Mouse (Mus musculus) layer of hippocampus, postnatal 36 days (tissue): ENCODE data around the gene Adprh. TPM values are rescaled to one million over a fixed set of nuclear protein-coding genes. Genes with fewer than 3 reads are reported as not detected.
"Not testable (repeated sequence)": the region's sequence is repeated elsewhere in the genome, so short reads cannot be mapped to it uniquely, and the experiment has no call there.

Experiments
- DNase-seq, 2 experiments: peaks; one replicate each; pipeline ENCODE4 v3.0.0; 2022
- total RNA-seq, 2 experiments: library from RNA; stranded (reverse); gene quantifications; 2 replicates each; pipeline ENCODE4 v1.2.3; 2021

Adprh gene
- total RNA-seq, 2 experiments from 2014 or later, result 53.0 to 57.7 TPM

DNA sequence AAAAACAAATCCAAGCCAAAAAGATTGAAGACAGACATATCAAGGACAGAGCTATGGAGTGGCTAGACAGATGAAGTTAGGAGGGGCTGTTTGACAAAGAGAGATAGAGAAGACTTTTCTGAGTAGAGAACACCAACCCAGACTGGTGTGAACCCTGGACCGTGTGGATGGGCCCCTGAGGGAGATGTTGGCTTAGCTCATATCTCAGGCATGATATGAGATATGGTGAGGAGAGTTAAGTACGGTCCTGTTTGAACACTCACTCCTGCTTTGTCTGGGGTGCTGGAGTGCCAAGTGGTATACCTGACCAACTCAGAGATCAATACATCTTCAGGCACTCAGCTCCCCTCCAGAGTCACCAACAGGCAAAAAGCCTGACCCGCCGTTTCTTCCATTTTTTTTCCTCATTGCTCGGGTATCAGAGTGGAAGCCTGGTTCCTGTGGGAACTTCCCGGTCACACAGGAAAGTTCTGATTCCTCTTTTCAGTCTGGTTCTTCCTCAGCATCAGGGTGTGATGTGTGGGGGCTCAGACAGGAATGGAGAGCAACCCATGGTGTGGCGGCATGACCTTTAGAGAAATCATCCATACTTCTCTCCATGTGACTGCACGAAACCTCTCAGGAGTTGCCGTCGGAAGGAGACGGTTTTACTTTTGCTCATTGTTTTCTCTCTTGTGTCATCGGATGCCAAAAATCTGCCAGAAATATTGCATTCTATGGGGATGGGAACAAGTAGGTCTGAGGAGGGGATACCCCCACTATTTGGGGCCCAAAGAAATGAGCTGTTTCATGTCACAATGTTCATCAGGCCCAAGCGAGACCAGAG, 14.8 kb upstream of the Adprh start:
- no peak for DNase-seq

DNA sequence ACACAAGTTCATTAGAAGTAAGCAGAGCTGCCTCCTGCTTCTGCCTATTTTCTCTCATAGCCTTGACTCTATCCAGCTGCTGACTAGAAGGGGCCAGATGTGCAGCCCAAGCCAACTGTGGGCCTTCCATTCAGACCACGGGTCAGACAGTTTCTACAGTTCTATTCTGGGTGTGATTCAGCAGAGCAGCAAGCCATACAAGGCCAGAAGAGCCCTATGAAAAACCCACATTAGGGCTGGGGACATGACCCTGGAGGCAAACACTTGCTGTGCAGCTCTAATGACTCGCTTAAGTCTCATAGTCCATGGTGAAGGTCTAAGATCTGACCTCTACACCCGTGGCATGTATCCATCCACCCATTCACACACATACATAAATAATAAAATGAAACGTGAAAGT, 13.6 kb upstream of the Adprh start:
- no peak for DNase-seq

DNA sequence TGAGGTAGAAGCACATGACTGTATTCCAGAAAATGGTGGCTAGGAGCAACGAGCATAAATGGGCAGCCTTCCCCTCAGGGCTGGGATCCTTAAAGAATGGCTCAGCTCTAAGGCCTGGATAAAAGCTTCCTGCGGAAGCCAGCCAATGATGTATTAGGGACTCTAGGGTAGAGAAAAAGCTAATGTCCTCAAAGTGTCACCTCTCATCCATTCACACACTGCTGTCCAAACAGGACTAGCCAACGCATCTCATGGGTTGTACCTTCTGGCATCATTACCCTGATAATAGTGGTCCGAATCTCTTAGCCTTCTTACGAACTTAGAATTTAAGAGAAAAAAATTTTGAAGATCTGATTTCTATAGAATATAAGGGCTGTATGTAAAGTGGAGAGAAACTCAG, 10.8 kb upstream of the Adprh start:
- no peak for DNase-seq

DNA sequence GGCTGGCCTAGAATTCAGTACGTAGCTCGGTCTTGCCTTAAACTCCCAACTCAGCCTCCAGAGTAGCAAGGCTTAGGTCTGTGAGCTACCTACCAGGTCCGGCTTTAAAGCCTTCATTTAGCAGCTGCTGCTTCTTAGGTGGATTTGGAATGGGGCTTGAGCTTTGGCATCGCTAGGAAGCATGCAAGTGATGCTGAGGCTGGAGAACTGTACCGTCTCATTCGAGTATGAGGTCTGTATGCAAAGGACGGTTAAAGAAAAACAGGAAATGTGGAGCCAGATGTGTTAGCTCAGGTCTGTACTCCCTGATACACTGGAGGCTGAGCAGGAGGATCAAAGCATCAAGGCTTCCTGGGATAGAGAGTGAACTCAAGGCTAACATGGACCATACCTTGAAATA, 9.7 kb upstream of the Adprh start:
- no peak for DNase-seq

DNA sequence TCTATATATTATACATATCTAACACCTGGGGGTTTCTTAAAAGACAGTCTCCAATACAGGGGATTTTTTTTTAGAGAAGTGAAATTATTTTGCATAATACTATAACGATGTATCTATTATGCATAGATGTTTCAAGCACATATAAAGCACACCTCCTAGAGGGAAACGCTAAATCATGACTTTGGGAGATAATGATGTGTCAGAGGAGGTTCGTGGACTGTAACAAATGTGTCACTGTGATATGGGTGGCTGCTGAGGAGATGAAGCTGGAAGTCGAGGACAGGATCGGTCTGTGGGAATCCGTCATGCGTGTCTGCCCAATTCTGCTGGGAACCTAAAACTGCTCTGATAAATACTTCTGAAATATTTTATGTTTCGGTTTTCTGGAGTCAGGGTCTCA, 9.2 kb upstream of the Adprh start:
- DNase-seq, result no peak

DNA sequence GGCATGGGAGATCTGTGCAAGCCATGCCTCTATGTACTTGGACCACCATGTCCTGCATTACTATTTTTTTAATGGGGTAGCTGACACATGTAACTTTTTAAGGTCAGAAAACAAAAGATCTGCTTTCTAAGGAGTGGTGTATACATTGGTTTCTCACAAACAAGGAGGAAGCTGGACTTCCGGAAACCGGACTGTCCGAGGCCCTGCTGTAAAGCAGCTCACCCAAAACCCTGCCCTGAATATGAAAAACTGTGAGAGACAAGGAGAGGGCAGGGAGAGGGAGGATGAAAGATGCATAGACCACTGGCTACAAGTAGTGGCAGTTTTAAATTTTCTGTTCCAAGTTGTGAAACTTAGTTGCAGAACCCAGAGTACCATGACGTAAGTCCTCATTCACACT, 7.5 kb upstream of the Adprh start:
- no peak for DNase-seq

DNA sequence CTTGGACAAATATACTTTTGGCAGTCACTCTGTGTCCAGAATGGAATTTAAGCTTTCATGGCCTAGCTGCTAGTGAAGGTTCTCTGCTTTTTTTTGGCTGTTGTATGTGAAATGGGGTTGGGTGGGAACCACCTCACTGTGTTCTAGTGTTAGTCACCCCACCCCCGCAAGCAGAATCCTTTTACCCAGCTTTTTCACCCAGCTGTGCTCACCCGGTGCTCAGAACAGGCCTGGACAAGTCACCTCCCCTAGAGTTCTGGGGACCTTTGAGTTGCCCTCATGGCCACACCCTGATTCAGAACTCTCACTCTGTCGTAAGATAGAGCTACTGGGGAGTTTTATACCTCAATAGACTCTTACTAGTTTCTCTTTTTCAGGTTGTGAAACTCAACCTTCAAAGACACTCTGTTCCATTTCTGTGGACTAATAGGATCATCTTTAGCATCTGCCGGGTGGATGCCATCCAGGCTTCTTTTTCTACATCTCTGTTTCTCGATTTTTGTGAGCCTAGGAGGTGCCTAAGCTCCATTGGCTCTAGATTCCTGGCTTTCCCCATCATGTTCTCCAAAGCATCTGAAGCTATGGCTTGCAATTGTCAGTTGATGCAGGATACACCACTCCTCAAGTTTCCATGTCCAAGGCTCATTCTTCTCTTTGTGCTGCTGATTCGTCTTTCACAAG, 6.2 kb upstream of the Adprh start:
- no peak for DNase-seq

DNA sequence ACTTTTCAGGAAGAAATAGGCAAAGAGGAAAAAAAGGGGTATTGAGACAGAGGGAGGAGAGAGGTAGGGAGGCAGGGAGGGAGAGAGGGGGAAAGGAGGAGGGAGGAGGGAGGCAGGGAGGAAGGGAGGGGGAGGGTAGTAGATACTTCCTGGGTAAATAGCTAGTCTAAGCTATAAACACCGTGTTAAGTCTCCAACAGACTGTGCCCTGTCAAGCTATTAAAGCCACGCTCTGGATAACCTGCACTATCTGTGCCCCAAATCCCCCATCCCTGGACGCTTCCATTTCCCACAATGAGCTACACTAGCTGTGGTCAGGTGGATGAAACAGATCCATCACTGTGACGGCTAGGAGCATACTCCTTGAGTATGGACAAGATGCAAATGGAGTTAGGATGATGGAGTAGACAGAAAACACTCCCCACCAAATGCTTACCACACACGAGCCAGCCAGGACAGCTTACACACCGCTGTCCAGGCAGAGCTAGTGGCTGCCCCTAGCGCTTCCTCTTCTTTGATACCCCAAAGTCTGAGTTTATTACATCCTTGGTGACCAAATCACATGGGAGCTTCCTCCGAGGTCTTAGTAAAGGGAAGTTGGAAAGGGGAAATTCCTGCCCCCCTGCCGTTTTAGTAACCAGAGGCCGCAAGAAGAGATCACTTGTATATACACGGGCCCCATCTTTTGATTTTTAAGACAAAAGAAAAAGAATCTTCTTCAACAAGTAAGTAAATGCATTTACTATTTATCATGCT, 4.5 kb upstream of the Adprh start:
- no peak for DNase-seq

DNA sequence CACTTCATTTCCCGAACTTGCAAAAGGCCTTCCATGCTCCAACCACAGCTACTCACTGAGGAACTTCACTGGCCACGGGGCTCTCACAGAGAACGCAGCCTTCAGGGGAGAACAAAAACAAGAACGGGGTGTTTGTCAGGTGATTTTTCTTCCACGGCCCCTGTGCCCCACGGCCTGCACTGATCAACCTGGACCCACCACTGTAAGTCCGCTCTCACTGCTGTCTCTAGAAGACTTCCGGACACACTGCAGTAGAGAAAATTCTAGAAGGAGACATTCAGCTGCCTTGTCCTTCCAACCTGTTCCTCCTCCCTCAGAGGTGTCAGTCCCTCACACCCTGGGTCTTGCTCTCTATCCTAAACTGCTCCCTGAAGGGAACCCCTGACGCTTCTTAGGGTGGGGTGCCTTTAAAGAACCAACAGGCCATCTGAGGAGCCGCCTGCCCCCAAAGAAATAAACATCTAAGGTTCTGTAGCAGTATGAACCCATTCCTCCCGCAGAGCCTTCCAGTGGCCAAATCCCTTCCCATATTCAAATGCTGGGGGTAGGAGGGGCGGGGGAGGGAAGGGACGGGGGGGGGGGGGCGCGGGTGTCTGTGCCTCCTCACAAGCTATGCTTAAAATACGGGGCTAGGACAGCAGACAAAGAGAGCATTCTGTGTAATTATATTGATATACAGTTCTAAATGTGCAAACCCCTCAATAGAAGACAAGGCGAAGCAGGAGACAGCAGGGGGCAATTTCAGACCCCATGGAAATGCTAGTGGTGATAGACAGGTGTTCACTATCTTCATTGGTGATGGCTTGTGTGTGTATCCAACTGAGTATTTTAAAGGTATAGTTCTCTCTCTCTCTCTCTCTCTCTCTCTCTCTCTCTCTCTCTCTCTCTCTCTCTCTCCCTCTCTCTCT, 3.3 kb upstream of the Adprh start, which contains the start of gene Cd80:
TSS of gene Cd80 (plus strand) at position 51 of the 908 bp plus-strand sequence.
- no peak for DNase-seq

DNA sequence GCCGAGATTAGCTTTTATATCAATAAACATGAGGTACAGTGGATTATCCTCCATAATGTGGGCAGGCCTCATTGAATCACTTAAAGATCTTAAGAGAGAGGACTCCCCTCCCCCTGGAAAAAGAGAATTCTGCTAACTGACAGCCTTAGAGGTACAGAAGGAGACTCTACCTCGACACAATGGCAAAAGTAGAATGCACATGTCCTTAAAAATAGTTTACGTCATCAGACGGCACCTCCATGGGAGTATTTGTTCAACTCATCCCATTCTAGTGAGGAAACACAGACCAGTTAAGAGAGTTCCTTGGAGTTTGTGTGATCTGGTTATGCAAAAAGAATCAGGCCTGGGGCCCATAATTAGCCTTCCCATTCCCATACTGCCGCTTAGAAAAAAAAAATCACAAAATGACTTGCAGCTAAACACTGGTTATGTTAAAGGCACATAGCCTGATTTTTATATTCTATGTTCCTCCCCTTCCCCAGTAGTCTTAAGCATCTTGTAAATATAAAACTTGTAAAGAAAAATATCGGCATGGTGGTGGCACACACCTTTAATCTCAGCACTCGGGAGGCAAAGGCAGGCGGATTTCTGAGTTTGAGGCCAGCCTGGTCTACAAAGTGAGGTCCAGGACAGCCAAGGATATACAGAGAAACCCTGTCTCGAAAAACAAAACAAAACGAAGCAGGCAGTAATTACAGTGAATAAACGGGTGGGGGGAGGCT, 2.2 kb upstream of the Adprh start:
- DNase-seq, result no peak

DNA sequence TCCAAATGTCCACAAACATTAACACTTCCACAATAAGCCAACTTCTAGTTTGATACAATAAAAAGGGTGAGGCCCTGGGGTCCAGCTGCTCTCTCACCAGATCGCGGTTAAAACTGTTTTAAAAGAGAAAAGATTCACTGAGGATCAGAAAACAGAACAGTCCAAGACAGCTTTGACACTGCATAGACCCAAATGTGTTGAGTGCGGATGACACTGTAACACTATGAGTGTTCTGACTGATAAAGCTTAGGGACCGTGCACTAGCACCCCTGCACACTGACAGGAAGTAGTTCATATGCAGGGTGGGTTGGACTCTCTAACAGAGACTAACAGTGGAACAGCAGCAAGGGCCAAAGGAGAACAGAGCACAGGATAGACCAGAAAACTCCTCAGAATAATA, 1.4 kb upstream of the Adprh start:
- DNase-seq, result no peak

DNA sequence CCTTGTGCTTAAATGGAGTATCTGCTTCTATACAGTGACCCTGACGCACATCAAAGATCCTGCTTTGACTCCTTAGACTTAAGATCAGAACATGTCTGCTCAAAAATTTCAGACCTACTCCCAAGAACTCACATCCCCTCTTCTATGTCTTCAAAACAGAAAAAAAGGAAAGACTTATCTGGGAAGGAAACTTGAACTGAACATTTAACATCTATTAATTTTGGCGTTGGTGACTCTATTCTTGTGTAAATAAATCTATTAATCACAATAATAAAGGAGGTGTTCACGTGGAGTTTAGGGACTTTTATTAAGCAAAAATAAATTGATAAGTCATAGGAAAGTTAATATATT, 675 bp upstream of the Adprh start:
- DNase-seq, result no peak

DNA sequence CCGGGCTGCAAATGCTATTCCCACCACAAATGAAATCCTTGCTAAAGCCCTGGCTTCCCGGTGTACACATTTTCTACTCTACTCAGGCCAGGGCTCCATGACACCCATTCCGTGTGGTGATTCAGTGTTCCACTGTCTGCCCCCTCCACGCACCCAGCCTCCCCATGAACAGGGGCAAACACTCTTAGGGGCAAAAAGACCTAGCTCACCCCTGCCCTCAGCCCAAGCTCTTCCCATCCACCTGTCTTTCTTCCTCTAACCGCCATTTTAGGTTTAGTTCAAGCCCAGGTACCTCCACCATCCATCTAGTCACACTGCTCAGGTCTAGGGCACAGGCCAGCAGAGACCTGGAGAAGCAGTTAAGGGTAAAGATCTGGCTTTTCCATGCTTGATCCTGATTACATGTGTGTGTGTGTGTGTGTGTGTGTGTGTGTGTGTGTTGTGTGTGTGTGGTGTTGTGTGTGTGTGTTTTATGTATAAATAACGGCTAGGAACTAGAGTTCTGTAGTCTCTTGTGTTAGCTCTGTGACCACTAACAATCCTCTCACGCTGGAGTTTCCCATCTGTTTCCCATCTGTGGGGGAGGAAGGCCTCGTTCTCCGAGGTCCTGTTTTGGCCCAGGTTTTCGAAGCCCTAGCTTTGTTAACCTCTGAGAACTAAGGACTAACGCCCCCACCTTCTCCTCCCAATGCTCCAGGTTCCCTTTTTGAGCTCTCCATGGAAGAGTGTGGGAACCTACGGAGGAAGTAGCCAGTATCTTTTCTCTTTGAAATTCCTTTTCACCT, 890 bp downstream of the Adprh start:
- no peak for DNase-seq

DNA sequence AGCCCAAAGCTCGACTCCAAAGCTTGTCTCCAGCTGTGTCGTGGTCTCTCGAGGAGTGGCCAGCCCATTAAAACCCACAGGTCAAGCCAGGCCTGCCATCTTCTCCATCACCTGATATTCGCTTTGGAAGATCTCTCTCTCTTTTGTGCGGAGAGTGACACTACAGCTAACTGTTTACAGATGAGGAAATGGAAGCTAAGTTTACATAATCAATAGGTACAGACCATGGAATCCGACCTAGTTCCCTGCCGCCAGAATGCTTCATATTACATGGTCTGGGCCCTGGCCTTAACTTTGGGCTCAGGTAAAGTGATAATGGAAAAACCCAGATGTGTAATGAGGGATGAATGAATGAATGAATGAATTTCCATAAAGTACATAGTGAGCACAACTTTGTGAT, 1.8 kb downstream of the Adprh start:
- DNase-seq, result no peak

DNA sequence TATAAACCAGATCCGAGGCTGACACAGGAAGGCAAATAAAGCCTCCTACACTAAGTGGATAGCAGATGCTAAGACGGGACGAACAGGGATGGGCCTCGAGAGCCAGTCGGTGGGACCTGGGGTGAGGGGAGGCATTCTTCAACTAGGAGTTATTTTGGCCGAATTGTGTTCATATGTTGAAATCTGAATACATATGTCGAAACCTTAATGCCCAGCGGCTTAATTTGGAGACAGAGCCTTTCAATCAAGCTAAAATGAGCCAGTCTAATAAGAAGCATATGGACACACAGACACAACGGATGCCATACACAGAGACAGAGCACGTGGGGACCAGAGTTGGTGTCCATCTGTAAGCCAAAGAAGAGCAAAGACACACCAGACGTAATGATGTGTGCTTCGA, 4.0 kb downstream of the Adprh start:
- no peak for DNase-seq

DNA sequence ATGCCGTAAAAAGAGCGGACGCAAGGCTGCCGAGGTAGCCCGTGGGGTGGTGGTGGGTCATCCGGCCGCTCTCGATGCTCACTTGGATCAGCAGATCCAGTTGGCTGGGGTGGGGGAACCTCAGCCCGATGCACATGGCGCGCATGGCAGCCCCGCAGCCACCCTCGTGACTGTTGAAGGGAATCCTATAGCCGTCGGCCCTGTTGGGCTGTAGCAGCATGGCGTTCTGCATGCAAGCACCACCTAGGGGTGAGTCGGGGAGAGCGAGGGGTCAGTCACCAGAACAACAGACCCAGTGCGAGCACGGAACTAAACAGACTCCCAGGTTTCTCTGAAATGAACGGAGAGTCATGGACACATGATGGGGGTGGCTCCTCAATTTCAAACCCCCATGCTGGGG, 5.1 kb downstream of the Adprh start:
- DNase-seq, result no peak

DNA sequence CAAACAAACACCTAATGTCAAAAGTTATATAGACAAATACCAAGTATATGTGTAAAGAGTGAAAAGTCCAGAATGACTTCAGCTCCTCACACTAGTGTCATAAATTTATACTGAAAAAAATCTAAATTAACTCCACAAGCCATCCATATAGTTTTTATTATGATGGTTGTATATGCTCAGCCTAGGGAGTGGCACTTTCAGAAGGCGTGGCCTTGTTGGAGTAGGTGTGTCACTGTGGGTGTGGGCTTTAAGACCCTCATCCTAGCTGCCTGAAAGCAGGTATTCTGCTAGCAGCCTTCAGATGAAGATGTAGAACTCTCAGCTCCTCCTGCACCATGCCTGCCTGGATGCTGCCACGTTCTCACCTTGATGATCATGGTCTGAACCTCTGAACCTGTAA, 6.4 kb downstream of the Adprh start:
- not testable (repeated sequence) for DNase-seq

DNA sequence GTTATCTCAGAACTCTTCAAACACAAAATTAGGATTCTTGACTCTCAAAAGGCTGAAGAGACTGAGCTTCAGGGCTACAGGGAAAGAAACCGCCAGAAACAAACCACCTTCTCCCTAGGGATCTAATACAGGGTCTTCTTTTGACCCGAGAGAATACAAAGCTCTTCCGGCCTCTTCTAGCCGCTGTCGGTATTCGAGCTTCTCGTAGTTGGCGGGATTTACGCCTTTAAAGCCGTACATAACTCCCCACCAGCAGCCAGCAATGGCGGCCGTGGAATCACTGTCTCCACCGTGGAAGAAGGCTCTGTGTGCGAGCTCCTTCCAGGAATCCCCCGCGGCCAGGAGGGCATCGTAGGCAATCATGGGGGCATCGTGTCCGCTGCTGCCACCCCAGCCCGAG, 6.9 kb downstream of the Adprh start:
- no peak for DNase-seq

DNA sequence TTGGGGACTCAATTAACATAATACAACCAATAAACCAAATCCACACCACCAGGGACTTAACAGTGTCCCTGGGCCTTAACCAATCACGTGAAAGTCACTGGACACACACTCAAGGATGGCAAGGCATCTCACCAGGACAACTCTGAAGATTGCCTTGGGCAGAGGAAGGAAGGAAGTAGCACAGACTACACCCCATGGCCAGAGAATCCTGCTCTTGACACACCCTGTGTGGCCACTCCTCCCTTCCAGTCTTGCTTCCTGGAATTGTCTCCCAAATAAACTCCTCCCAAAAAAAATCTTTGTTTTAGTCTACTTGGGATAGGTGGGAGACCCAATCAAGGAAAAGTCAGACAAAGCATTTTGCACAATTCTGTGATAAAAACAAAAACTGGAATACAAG, 7.5 kb downstream of the Adprh start:
- DNase-seq, result no peak

DNA sequence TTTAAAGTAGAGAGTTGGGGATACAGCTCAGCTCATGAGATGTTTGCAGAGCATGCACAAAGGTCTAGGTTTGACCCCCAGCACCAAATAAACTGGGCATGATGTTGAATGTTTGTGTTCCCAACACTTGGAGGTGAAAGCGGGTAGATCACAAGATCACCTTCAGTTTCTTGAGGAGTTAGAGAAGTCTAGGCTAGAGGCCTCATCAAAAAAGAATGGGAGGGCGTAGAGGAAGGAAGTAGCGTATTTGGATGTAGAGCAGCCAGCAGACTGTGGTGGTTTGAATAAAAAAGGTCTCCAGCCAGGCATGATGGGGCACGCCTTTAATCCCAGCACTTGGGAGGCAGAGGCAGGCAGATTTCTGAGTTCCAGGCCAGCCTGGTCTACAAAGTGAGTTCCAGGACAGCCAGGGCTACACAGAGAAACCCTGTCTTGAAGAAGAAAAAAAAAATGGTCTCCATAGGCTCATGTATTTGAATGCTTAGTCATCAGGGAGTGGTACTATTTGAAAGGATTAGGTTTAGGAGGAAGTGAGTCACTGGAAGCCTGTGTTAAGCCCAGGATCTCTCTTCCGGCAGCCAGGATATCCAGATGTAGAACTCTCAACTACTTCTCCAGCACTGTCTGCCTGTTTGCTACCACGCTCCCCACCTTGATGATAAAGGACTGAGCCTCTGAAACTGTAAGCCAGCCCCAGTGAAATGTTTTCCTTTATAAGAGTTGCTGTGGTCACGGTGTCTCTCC, 8.6 kb downstream of the Adprh start:
- DNase-seq, result no peak
